Mouse (Mus musculus) thymus, adult 2 months (tissue): ENCODE measurements around the gene She.

Experiments
- CTCF ChIP-seq: fragments of 200-500 bp; IDR thresholded peaks from 2 replicates; pipeline ENCODE4 v1.5.1; 2012; ENCODE audit warnings: mild to moderate bottlenecking, control low read depth, low read length, moderate library complexity, borderline replicate concordance; ENCODE audit not compliant: control insufficient read depth, poor library complexity, insufficient read depth; ENCODE audit errors: extremely low read depth
- POLR2A ChIP-seq: fragments of 200-500 bp; IDR thresholded peaks from 2 replicates; pipeline ENCODE4 v1.6.1; 2012; ENCODE audit warnings: mild to moderate bottlenecking, low read length, control low read depth, moderate library complexity; ENCODE audit not compliant: control insufficient read depth, poor library complexity, insufficient read depth; ENCODE audit errors: extremely low read depth

- TF ChIP-seq CTCF: no peak
- no peak for TF ChIP-seq POLR2A
Measured at GRCm38 (mm10) chr3:89868956-89869355, 37.8 kb downstream of the She start.
